Mouse (Mus musculus) kidney, adult 18-20 months (tissue): ENCODE results near the gene Olfr728.

Experiments used
- DNase-seq: peaks from one replicate; pipeline ENCODE4 v3.0.0; 2021

The Olfr728 gene

DNA sequence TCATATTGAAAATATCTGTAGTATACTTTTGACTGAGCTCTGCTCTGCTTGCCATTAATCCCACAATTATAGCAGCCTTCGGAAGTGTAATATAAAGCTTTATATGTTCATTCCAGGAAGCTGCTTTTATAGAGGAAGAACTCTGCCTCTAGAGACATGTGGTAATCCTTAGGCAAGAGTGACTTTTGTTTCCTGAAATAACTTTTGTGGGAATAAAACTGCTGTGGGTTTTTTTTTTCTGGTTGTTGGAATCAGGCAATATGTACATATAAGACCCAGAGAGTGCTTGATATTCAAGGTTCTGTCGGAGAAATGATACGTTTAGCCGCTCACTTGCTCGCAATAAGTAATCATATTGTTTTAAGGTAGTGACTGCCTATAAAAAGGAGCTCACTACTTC lies at the start of gene Olfr728:
TSS of gene Olfr728 (minus strand) at position 101 of the 400 bp plus-strand sequence.
- no peak for DNase-seq

DNA sequence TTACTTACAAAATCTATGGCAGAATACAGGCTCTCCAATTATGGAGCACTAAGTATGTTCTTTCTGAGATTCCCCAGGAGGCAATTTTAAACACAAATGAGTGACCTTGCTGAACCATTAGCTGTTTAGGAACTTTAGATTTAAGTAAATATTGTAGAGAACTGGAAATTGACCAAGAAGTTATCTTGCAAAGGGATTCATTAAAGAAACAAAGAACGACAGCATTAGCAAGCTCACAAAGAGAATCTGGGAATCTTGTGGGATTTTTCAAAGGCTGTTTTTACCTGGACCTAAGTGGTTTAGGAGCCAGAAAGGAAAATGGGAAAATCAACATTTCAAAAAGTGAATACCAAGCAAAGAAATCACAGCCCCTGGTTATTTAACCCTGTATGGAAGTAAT lies 45.6 kb upstream of the Olfr728 start, which contains the start of gene Olfr730:
TSS of gene Olfr730 (minus strand) at position 101 of the 400 bp plus-strand sequence.
- no peak for DNase-seq

DNA sequence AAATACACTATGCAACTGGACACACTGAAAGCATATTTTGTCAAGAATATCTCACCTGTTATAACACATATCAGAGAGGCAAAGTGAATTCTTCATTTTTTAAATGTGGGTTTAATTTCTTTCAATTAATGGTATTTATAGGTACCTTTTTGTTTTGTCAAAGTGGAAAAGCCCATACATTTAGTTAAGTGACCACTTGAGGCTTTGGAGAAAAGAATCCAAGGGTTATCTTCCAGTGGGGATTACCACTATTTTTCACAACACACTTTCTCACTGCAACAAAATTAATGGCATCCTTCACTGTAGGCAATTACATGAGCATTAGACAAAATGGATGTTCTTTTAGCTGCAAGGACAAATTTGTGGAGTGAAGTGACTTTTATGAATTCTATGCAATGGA lies 10.3 kb upstream of the Olfr728 start, which contains the start of gene Olfr729:
TSS of gene Olfr729 (minus strand) at position 101 of the 400 bp plus-strand sequence.
- DNase-seq: no peak

GRCm38 (mm10) chr14:50122886-50123285 lies 19.6 kb downstream of the Olfr728 start, which contains the start of gene Olfr727:
Gene Olfr727, plus strand, starts transcription at chr14:50123186.
- no peak for DNase-seq

- DNase-seq: no peak
Observed at GRCm38 (mm10) chr14:50090853-50091252, 51.6 kb downstream of the Olfr728 start, which contains the start of gene Olfr726. Gene Olfr726, minus strand, starts transcription at chr14:50090953.
